Mouse (Mus musculus): ENCODE results near the gene Fgf4. TPM values are rescaled to one million over a fixed set of nuclear protein-coding genes. Genes with fewer than 3 reads are reported as not detected.
"Not testable (repeated sequence)": the region's sequence is repeated elsewhere in the genome, so short reads cannot be mapped to it uniquely, and the experiment has no call there.

The Fgf4 gene
- total RNA-seq, 2 experiments from 2014 or later: not detected

- DNase-seq: no peak
Measured at GRCm38 (mm10) chr7:144867161-144867560, 20.0 kb downstream of the Fgf4 start.

GRCm38 (mm10) chr7:144867602-144868001 lies 20.4 kb downstream of the Fgf4 start:
- DNase-seq: no peak

GRCm38 (mm10) chr7:144872420-144872819 lies 25.3 kb downstream of the Fgf4 start:
- DNase-seq: no peak

GRCm38 (mm10) chr7:144873160-144873559 lies 26.0 kb downstream of the Fgf4 start:
- DNase-seq: no peak

- no peak for DNase-seq
Measured at GRCm38 (mm10) chr7:144874226-144874625, 27.1 kb downstream of the Fgf4 start.

GRCm38 (mm10) chr7:144878401-144878800 lies 31.2 kb downstream of the Fgf4 start:
- no peak for DNase-seq

GRCm38 (mm10) chr7:144883106-144883505 lies 35.9 kb downstream of the Fgf4 start:
- no peak for DNase-seq

- DNase-seq: no peak
Measured at GRCm38 (mm10) chr7:144887672-144888071, 40.5 kb downstream of the Fgf4 start.

GRCm38 (mm10) chr7:144888564-144889299 lies 41.6 kb downstream of the Fgf4 start:
- no peak for DNase-seq

- DNase-seq: not testable (repeated sequence)
Measured at GRCm38 (mm10) chr7:144890661-144891060, 43.5 kb downstream of the Fgf4 start.

- no peak for DNase-seq
Measured at GRCm38 (mm10) chr7:144891863-144892262, 44.7 kb downstream of the Fgf4 start.

- DNase-seq: no peak
Measured at GRCm38 (mm10) chr7:144892322-144892721, 45.2 kb downstream of the Fgf4 start.

- DNase-seq: no peak
Measured at GRCm38 (mm10) chr7:144894191-144894590, 47.0 kb downstream of the Fgf4 start.

GRCm38 (mm10) chr7:144894706-144895105 lies 47.5 kb downstream of the Fgf4 start:
- no peak for DNase-seq

GRCm38 (mm10) chr7:144895305-144896111 lies 48.3 kb downstream of the Fgf4 start:
- DNase-seq: peak; percentile 65 to 70

GRCm38 (mm10) chr7:144896294-144897218 lies 49.4 kb downstream of the Fgf4 start, which contains the start of gene Fgf15:
Fgf15 (plus strand) TSS chr7:144896531.
- DNase-seq: no peak

- DNase-seq: no peak
Measured at GRCm38 (mm10) chr7:144898506-144898905, 51.3 kb downstream of the Fgf4 start.

- DNase-seq: not testable (repeated sequence)
Measured at GRCm38 (mm10) chr7:144905514-144905913, 58.3 kb downstream of the Fgf4 start.

- no peak for DNase-seq
Measured at GRCm38 (mm10) chr7:144906708-144907397, 59.7 kb downstream of the Fgf4 start.

GRCm38 (mm10) chr7:144907793-144908192 lies 60.6 kb downstream of the Fgf4 start:
- DNase-seq: no peak

GRCm38 (mm10) chr7:144908705-144909104 lies 61.5 kb downstream of the Fgf4 start:
- no peak for DNase-seq

GRCm38 (mm10) chr7:144911121-144911520 lies 64.0 kb downstream of the Fgf4 start:
- DNase-seq: no peak
